In the genomic region with DNA sequence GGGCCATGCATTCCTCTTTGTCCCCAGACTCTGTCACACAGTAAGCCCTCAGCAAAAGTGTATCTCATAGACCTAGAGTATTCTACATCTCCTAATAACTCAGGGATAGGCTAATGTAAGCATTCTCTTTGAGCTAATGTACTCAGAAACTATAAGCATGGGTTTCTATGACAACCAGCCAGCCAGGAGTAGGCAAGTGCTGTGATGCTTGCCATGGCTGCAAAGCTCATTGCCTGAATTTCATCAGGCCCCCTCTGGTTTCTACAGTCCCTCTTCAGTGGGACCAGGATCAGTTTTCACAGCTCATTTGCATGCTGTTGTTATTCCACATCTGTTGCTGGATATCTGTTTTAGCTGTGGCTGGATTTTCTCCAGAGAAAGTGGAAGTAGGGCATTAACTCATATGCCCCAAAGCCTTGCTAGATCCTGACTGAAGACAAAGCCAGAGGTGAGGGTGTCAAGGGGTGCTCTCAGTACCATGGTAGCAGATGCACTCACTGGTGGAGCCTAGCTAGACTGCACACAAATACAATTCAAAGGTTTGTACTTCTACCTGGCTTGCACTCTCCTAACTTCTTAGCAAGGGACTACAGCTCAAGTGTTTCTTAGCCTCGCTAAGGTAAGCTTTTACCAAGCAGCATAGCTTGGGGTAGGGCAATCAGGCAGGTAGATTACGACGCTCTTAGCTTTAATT, we compare ENCODE assay signal across 10 mouse cellular contexts. TPM values are rescaled to one million over a fixed set of nuclear protein-coding genes. Genes with fewer than 3 reads are reported as not detected.
A peak's percentile ranks its signal among the peaks of the same experiment; 100 is the strongest.
DNase-seq lines count a peak whose midpoint lies in the region; ATAC-seq and TF ChIP-seq lines count a peak whose summit lies in the region.
"Had no signal": no experiment of that assay in that cellular context is flagged by ENCODE, and none has a peak within 500 bp of the region (broad histone marks: within the 10 kb centered on the region; RNA-seq: fewer than 3 reads in every experiment).

No protein-coding gene starts in this region.

- no peak overlapping the region for H3K9ac ChIP-seq in forebrain, embryonic 16.5 days (replicated peaks; ENCODE audit: low read depth, low read length)
- H3K9ac ChIP-seq in neural tube, embryonic 15.5 days (replicated peaks), result no peak overlapping the region
- no peak overlapping the region for H3K9ac ChIP-seq in liver, postnatal 0 days (replicated peaks)

- H3K4me3 ChIP-seq in left cerebral cortex, adult 2 months, result no peak overlapping the region
- no peak overlapping the region for H3K4me3 ChIP-seq in forebrain, embryonic 16.5 days (replicated peaks; ENCODE audit: low read length)
- H3K4me3 ChIP-seq in neural tube, embryonic 15.5 days (replicated peaks), result no peak overlapping the region
- H3K4me3 ChIP-seq in liver, postnatal 0 days (ENCODE audit: low read depth, low read length), result no peak overlapping the region

- peak; percentile 92 for ATAC-seq in forebrain, embryonic 16.5 days
- peak; percentile 92 for ATAC-seq in neural tube, embryonic 15.5 days (ENCODE audit: low FRiP score)
- ATAC-seq in liver, postnatal 0 days, result no peak

- no peaks in the 10 kb centered on the region for H3K27me3 ChIP-seq in forebrain, embryonic 16.5 days (replicated peaks; ENCODE audit: control insufficient read depth, insufficient read depth, low read length)
- H3K27me3 ChIP-seq in neural tube, embryonic 15.5 days (replicated peaks), result no peaks in the 10 kb centered on the region
- H3K27me3 ChIP-seq in liver, postnatal 0 days (ENCODE audit: insufficient read depth, low read length), result no peaks in the 10 kb centered on the region

- peaks cover 11% of the 10 kb centered on the region for H3K4me1 ChIP-seq in forebrain, embryonic 16.5 days (replicated peaks; ENCODE audit: control insufficient read depth, insufficient read depth, low read length)
- H3K4me1 ChIP-seq in neural tube, embryonic 15.5 days, result peaks cover 14% of the 10 kb centered on the region
- H3K4me1 ChIP-seq in liver, postnatal 0 days (ENCODE audit: insufficient read depth), result no peaks in the 10 kb centered on the region

- no peak for TF ChIP-seq CTCF in left cerebral cortex, adult 2 months (IDR thresholded peaks at IDR 0.05)
- TF ChIP-seq CTCF in liver, postnatal 0 days (IDR thresholded peaks at IDR 0.05; ENCODE audit: low read depth), result no peak

- H3K36me3 ChIP-seq in forebrain, embryonic 16.5 days (ENCODE audit: control insufficient read depth, insufficient read depth), result no peaks in the 10 kb centered on the region
- H3K36me3 ChIP-seq in neural tube, embryonic 15.5 days, result no peaks in the 10 kb centered on the region
- no peaks in the 10 kb centered on the region for H3K36me3 ChIP-seq in liver, postnatal 0 days (replicated peaks; ENCODE audit: insufficient read depth, low read length)

- no peak for TF ChIP-seq EP300 in liver, postnatal 0 days (IDR thresholded peaks at IDR 0.05; ENCODE audit: low read depth)

- no peak overlapping the region for H3K27ac ChIP-seq in left cerebral cortex, adult 2 months
- H3K27ac ChIP-seq in forebrain, embryonic 16.5 days (ENCODE audit: low read length), result peak overlapping the region; percentile 44; the same call in 1 of the 2 replicates
- H3K27ac ChIP-seq in neural tube, embryonic 15.5 days (replicated peaks), result peak overlapping the region; percentile 80
- no peak overlapping the region for H3K27ac ChIP-seq in liver, postnatal 0 days (ENCODE audit: low read depth)

- no peaks in the 10 kb centered on the region for H3K9me3 ChIP-seq in forebrain, embryonic 16.5 days (ENCODE audit: control insufficient read depth, low read length)
- H3K9me3 ChIP-seq in neural tube, embryonic 15.5 days (replicated peaks), result no peaks in the 10 kb centered on the region
- H3K9me3 ChIP-seq in liver, postnatal 0 days (ENCODE audit: low read length), result no peaks in the 10 kb centered on the region

- no peak overlapping the region for H3K4me2 ChIP-seq in forebrain, embryonic 16.5 days (ENCODE audit: low read length)
- peak overlapping the region; percentile 22; the same call in 1 of the 2 replicates for H3K4me2 ChIP-seq in neural tube, embryonic 15.5 days
- no peak overlapping the region for H3K4me2 ChIP-seq in liver, postnatal 0 days (ENCODE audit: low read depth, low read length)

- DNase-seq in left cerebral cortex, postnatal 14 days (ENCODE audit: low spot score in 2 of 2), result peak; percentile 34 to 63
- DNase-seq in left cerebral cortex, adult 2 months (ENCODE audit: extremely low spot score in 1 of 2, low spot score in 2 of 2), result no peak
- peak; percentile 8 for DNase-seq in embryo, embryonic 10.5 days (ENCODE audit: low spot score)
- DNase-seq in liver, postnatal 0 days, result no peak
- DNase-seq in adrenal gland, postnatal 4 days (ENCODE audit: low spot score in 2 of 2), result no peak
- DNase-seq: kidney, adult 9 months; lung, adult 18-20 months had no signal

- WGBS in forebrain, embryonic 16.5 days, result 62% methylated on average over 3 of the region's 3 CpGs
- WGBS in neural tube, embryonic 15.5 days, result 79% methylated on average over 3 of the region's 3 CpGs
- WGBS in liver, postnatal 0 days (ENCODE audit: insufficient replicate concordance), result 63% methylated on average over 3 of the region's 3 CpGs

- intact Hi-C loops in left cerebral cortex, postnatal 14 days (cut with DNase I), result no loop called here
- intact Hi-C loops in left cerebral cortex, adult 2 months (cut with DNase I), result no loop called here

RNA-seq across cellular contexts. Expression of gene Atp13a5, which starts 47.0 kb away (rescaled TPM):
- total RNA-seq in left cerebral cortex, postnatal 14 days (2021), result 10 to 100 TPM; 12.7 to 16.7 TPM
- total RNA-seq in left cerebral cortex, adult 2 months (2021), result 10 to 100 TPM; 10.9 to 11.2 TPM
- 1.1 and 2.6 TPM in 2 replicates for polyA plus RNA-seq in forebrain, embryonic 16.5 days (2015; fragmentation: Nextera tagmentation; extraction: Ambion mirVana)
- 1.0 and 1.4 TPM in 2 replicates for polyA plus RNA-seq in neural tube, embryonic 15.5 days (2015; fragmentation: Nextera tagmentation; extraction: Ambion mirVana)
- polyA plus RNA-seq in liver, postnatal 0 days (2015; fragmentation: Nextera tagmentation; extraction: Ambion mirVana), result 0.06 TPM in 1 of 2 replicates, not detected in the other
- under 1 TPM in 1 of 2 experiments, not detected in 1; 0.40 TPM for total RNA-seq in adrenal gland, postnatal 4 days (2021)
- polyA plus RNA-seq: heart, postnatal 0 days had no signal

Comparison
In these comparisons a context has a peak if more than half of its experiments do, and no peak if none do; other contexts are left out.
1. DNase-seq: peak in left cerebral cortex, postnatal 14 days (2 of 2) and embryo, embryonic 10.5 days (single experiment); none in left cerebral cortex, adult 2 months (0 of 2), liver, postnatal 0 days (single experiment) and adrenal gland, postnatal 4 days (0 of 2).
2. H3K27ac ChIP-seq: peak in forebrain, embryonic 16.5 days (single experiment) and neural tube, embryonic 15.5 days (single experiment); none in left cerebral cortex, adult 2 months (single experiment) and liver, postnatal 0 days (single experiment).
3. RNA of gene Atp13a5, which starts 47.0 kb away (total RNA-seq): 12.7 to 16.7 TPM in left cerebral cortex, postnatal 14 days and 10.9 to 11.2 TPM in left cerebral cortex, adult 2 months; 0.40 TPM in adrenal gland, postnatal 4 days; every median in the first group is over 4 times any median in the second.